Mouse (Mus musculus) forebrain, embryonic 14.5 days (tissue): ENCODE data around the gene Glp1r. TPM values are rescaled to one million over a fixed set of nuclear protein-coding genes. Genes with fewer than 3 reads are reported as not detected.

ENCODE experiments used
- ATAC-seq: fragments of 200-750 bp; cut with Nextera tagmentation; 2 replicates; pipeline ENCODE4 v1.8.0; 2017; ENCODE audit warnings: mild to moderate bottlenecking, moderate library complexity
- DNase-seq: peaks from one replicate; pipeline ENCODE4 v3.0.0-alpha.2; 2015; ENCODE audit warnings: low spot score
- H3K27ac ChIP-seq: fragments of 300-500 bp; sonication (generic); 2 replicates; pipeline ENCODE4 v1.5.1; 2014; ENCODE audit warnings: low read depth, mild to moderate bottlenecking, control low read depth, low read length, moderate library complexity
- H3K27me3 ChIP-seq: fragments of 300-500 bp; sonication (generic); replicated peaks from 2 replicates; pipeline ENCODE4 v1.6.1; 2014; ENCODE audit warnings: low read length, control low read depth, mixed read lengths; ENCODE audit not compliant: control insufficient read depth, insufficient read depth
- H3K36me3 ChIP-seq: fragments of 300-500 bp; sonication (generic); 2 replicates; pipeline ENCODE4 v1.6.1; 2014; ENCODE audit warnings: low read length, control low read depth; ENCODE audit not compliant: control insufficient read depth, insufficient read depth
- H3K4me1 ChIP-seq: fragments of 300-500 bp; sonication (generic); 2 replicates; pipeline ENCODE4 v1.6.1; 2014; ENCODE audit warnings: antibody characterized with exemption, low read length, control low read depth; ENCODE audit not compliant: control insufficient read depth, insufficient read depth
- H3K4me2 ChIP-seq: fragments of 300-500 bp; sonication (generic); 2 replicates; pipeline ENCODE4 v1.6.1; 2014; ENCODE audit warnings: mild to moderate bottlenecking, control low read depth, low read length
- H3K4me3 ChIP-seq: fragments of 300-500 bp; sonication (generic); 2 replicates; pipeline ENCODE4 v1.5.1; 2014; ENCODE audit warnings: low read depth, low read length, control low read depth
- H3K9ac ChIP-seq: fragments of 300-500 bp; sonication (generic); 2 replicates; pipeline ENCODE4 v1.6.1; 2014; ENCODE audit warnings: mild to moderate bottlenecking, low read length, control low read depth, moderate library complexity
- H3K9me3 ChIP-seq: fragments of 300-500 bp; sonication (generic); replicated peaks from 2 replicates; pipeline ENCODE4 v1.6.1; 2016; ENCODE audit warnings: low read length, control low read depth, mixed read lengths; ENCODE audit not compliant: control insufficient read depth
- WGBS: fragments of 180-500 bp; shearing (Covaris S2); extraction: QIAGEN DNeasy Blood & Tissue Kit; methylation state at CpG from one replicate; pipeline ENCODE4 v1.1.7; 2014; 5-methylcytosine and 5-hydroxymethylcytosine counted together
- polyA plus RNA-seq: library from polyadenylated mRNA; unstranded; fragments of >200 nt; fragmentation: Nextera tagmentation; extraction: Ambion mirVana; gene quantifications from 2 replicates; pipeline ENCODE4 v1.2.1, GENCODE M21; 2014

Glp1r gene
- 0.05 and 0.20 TPM in 2 replicates for polyA plus RNA-seq

DNA sequence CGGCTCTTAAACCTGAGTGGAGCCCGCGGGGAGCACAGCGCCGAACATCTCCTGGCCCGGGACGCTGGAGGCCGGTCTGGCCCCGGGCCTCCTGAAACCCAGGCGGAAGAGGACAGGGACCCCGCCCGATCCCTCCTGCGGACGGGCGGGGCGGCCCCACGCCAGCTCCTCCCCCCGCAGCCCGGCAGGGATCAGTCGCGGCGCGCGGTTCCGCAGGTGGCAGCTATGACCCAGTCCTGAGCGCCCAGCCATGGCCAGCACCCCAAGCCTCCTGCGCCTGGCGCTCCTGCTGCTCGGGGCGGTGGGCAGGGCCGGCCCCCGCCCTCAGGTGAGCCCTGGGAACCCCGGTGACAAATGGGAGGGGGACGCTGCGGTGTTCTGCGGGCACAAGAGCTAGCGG lies at the start of gene Glp1r:
Gene Glp1r, plus strand, starts transcription at position 191 of the 400 bp plus-strand sequence.
- ATAC-seq (no peak), DNase-seq (no peak)
- H3K4me3 ChIP-seq: peak within 1 kb of the TSS; percentile 38

DNA sequence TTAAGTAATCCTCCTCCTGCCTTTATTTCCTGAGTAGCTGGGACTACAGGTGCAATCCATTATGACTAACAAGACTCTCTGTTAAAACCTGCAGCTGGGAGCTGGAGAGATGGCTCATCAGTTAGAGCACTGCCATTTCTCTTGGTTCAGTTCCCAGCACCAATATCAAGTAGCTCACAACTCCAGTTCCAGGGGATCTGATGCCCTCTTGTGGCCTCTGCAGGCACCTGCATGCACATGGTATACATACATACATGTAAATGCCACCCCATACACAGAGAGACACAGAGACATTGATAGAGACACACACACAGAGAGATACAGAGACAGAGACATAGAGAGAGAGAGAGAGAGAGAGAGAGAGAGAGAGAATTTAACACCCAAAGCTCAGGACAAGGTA lies 49.3 kb upstream of the Glp1r start:
- no peak for ATAC-seq
- Histone ChIP-seq H3K4me1 (no peaks in the 10 kb centered on the region), H3K4me2 (no peak overlapping the region)

More for the DNA sequence above, at the start of gene Glp1r:
- no peaks in the 10 kb centered on the region for H3K9me3 ChIP-seq
- H3K36me3 ChIP-seq: no peaks in the 10 kb centered on the region
- H3K27ac ChIP-seq: no peak within 1 kb of the TSS
- H3K4me1 ChIP-seq: peaks cover 5% of the 10 kb centered on the region; the same call in 1 of the 2 replicates
- H3K4me2 ChIP-seq: peak within 1 kb of the TSS; percentile 96
- peaks cover 12% of the 10 kb centered on the region for H3K27me3 ChIP-seq
- H3K9ac ChIP-seq: peak within 1 kb of the TSS; percentile 59
- 2% methylated on average over 30 of the region's 37 CpGs for WGBS

DNA sequence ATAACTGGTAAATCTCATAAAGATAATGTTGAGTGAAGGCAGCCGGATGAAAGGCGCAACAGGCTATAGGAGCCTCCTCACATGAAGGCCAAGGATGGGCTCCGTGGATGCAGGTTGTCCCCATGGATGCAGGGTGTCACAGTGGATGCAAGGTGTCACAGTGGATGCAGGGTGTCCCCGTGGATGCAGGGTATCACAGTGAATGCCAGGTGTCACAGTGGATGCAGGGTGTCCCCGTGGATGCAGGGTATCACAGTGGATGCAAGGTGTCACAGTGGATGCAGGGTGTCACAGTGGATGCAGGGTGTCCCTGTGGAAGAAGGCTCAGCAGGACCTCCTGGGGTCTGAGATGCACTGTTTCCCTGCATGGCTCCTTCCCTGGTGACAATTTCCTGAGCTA lies 44.3 kb upstream of the Glp1r start:
- H3K36me3 ChIP-seq: no peaks in the 10 kb centered on the region
- H3K27me3 ChIP-seq: no peaks in the 10 kb centered on the region
- H3K27ac ChIP-seq: no peak overlapping the region
- peaks cover 16% of the 10 kb centered on the region for H3K4me1 ChIP-seq
- no peak overlapping the region for H3K4me2 ChIP-seq
- no peak for DNase-seq
- 88% methylated on average over 5 of the region's 5 CpGs for WGBS
- no peak overlapping the region for H3K4me3 ChIP-seq
- ATAC-seq: no peak
- no peak overlapping the region for H3K9ac ChIP-seq
- no peaks in the 10 kb centered on the region for H3K9me3 ChIP-seq

More for the DNA sequence above, 49.3 kb upstream of the Glp1r start:
- H3K27me3 ChIP-seq: no peaks in the 10 kb centered on the region
- DNase-seq: no peak
- H3K36me3 ChIP-seq: no peaks in the 10 kb centered on the region
- no peak overlapping the region for H3K27ac ChIP-seq
- no peaks in the 10 kb centered on the region for H3K9me3 ChIP-seq
- no peak overlapping the region for H3K4me3 ChIP-seq
- H3K9ac ChIP-seq: no peak overlapping the region

DNA sequence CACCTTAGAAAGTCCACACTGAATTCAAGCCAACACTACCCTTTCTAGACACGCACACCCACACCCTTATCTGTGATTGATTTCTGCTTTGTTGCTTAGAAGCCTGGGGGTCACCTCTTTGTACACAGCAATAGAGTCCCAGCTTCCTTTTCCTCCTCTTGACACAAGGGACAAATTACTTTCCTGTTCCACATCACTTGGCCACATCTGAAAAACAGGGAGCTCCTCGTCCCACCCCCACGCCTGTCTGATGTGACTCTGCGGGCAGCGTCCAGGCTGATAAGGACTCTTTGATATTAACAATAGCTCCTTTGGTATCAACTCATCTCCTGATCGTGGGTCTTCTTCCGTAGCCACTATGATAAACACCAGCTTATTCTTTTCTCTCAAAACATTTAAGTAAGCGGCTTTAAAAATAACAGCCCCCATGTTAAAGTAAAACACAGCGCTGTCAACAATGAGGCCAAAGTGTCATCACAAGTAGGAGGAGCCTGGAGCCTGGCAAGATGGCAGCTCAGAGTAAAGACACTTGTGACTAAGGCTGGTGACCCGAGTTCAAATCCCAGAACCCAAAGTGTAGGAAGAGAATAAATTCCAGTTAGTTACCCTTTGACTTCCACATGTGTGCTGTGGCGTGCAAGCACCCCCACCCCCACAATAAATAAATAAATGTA lies 42.9 kb upstream of the Glp1r start:
- 80% methylated on average over 11 of the region's 11 CpGs for WGBS
- ATAC-seq (no peak), DNase-seq (no peak)
- H3K4me3 ChIP-seq: no peak overlapping the region
- H3K27ac ChIP-seq: no peak overlapping the region
- H3K4me2 ChIP-seq: no peak overlapping the region
- peaks cover 16% of the 10 kb centered on the region for H3K4me1 ChIP-seq
- H3K27me3 ChIP-seq: no peaks in the 10 kb centered on the region
- H3K9me3 ChIP-seq: no peaks in the 10 kb centered on the region
- H3K9ac ChIP-seq: no peak overlapping the region
- H3K36me3 ChIP-seq: no peaks in the 10 kb centered on the region

DNA sequence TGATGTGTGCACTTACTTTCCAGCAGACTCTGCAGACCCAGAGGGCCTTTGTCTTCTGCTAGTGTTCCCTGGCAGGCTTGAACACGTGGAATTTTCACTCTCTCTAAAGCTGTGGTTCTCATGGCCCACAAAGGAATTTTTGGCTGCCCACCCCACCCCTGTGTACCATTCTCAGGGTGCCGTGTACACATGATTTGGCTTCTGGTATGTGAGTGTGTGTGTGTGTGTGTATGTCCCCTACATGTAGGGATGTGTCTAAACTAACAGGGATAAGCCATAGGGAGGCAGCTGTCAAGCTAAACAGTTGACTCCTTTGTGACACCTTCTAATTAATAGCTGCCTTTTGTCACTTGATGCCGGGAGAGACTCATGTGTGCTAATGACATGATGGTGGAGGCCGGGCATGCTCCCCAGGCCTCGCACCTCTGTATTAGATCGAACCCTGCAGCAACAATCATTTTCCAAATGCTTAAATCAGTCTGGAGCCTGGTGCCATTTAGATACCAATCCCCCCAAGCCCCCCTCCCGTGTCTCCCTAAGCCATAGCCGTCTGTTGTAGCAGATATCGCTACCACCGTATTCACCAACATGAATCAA lies 41.5 kb upstream of the Glp1r start:
- Histone ChIP-seq H3K9ac (no peak overlapping the region), H3K36me3 (no peaks in the 10 kb centered on the region), H3K27ac (peak overlapping the region; percentile 68), H3K9me3 (no peaks in the 10 kb centered on the region), H3K27me3 (no peaks in the 10 kb centered on the region), H3K4me3 (no peak overlapping the region), H3K4me1 (peaks cover 16% of the 10 kb centered on the region), H3K4me2 (no peak overlapping the region)
- peak; percentile 72 for ATAC-seq
- 12% methylated on average over 10 of the region's 10 CpGs for WGBS
- DNase-seq: peak; percentile 68

GRCm38 (mm10) chr17:30860606-30861005 lies 41.0 kb upstream of the Glp1r start:
- ATAC-seq (no peak), DNase-seq (no peak)
- H3K4me1 ChIP-seq: peaks cover 16% of the 10 kb centered on the region
- peak overlapping the region; percentile 68; the same call in 1 of the 2 replicates for H3K27ac ChIP-seq
- H3K4me3 ChIP-seq: no peak overlapping the region
- no peaks in the 10 kb centered on the region for H3K9me3 ChIP-seq
- H3K9ac ChIP-seq: no peak overlapping the region
- WGBS: 32% methylated on average over 7 of the region's 7 CpGs
- H3K4me2 ChIP-seq: no peak overlapping the region
- no peaks in the 10 kb centered on the region for H3K27me3 ChIP-seq
- H3K36me3 ChIP-seq: no peaks in the 10 kb centered on the region

GRCm38 (mm10) chr17:30866281-30866680 lies 35.3 kb upstream of the Glp1r start:
- no peak overlapping the region for H3K4me3 ChIP-seq
- no peak overlapping the region for H3K9ac ChIP-seq
- H3K27me3 ChIP-seq: no peaks in the 10 kb centered on the region
- no peaks in the 10 kb centered on the region for H3K9me3 ChIP-seq
- ATAC-seq (no peak), DNase-seq (peak; percentile 14)
- 72% methylated on average over 8 of the region's 8 CpGs for WGBS
- H3K4me1 ChIP-seq: no peaks in the 10 kb centered on the region
- H3K27ac ChIP-seq: no peak overlapping the region
- H3K4me2 ChIP-seq: no peak overlapping the region
- H3K36me3 ChIP-seq: no peaks in the 10 kb centered on the region

DNA sequence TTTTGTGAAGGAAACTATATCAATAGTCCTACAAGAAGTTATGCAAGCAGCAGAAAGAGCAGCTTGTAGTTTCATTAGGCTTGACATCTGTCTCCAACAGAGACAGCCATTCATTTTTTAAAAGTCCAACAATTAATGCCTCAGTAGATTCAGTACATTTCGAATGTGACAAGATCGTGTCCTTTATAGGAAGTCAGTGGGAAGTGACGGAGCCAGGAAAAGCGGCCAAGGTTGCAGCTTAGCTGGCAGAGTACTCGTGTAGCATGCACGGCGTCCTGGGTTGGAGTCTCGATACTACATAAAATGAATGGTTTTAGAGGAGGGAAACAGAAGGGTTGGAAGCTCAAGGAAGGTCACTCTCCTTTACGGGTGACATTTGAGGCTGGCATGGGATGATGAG lies 34.7 kb upstream of the Glp1r start:
- 77% methylated on average over 9 of the region's 9 CpGs for WGBS

GRCm38 (mm10) chr17:30871040-30871439 lies 30.6 kb upstream of the Glp1r start:
- H3K4me1 ChIP-seq: no peaks in the 10 kb centered on the region
- no peak overlapping the region for H3K9ac ChIP-seq
- H3K4me2 ChIP-seq: no peak overlapping the region
- ATAC-seq: no peak
- no peak for DNase-seq
- no peaks in the 10 kb centered on the region for H3K27me3 ChIP-seq
- 32% methylated on average over 10 of the region's 10 CpGs for WGBS
- H3K4me3 ChIP-seq: no peak overlapping the region
- H3K9me3 ChIP-seq: no peaks in the 10 kb centered on the region
- H3K27ac ChIP-seq: no peak overlapping the region
- no peaks in the 10 kb centered on the region for H3K36me3 ChIP-seq

More for the DNA sequence above, 34.7 kb upstream of the Glp1r start:
- Histone ChIP-seq H3K4me1 (no peaks in the 10 kb centered on the region), H3K4me3 (no peak overlapping the region), H3K27me3 (no peaks in the 10 kb centered on the region), H3K4me2 (no peak overlapping the region), H3K36me3 (no peaks in the 10 kb centered on the region), H3K27ac (no peak overlapping the region), H3K9me3 (no peaks in the 10 kb centered on the region), H3K9ac (no peak overlapping the region)
- ATAC-seq (no peak), DNase-seq (no peak)
